Mouse (Mus musculus) cortical plate, adult 2 months (tissue): ENCODE measurements at regions not wholly inside any gene's neighbourhood (a gene's known extent, or its start where the extent isn't known, plus 50 kb on each side); places are given as distances from the start of the nearest gene placed in this dataset.

Source experiments
- H3K27ac ChIP-seq: fragments of 200-500 bp; 2 replicates; pipeline ENCODE4 v1.5.1; 2012; ENCODE audit warnings: low read length, control low read depth, inconsistent platforms; ENCODE audit not compliant: insufficient read depth
- H3K4me1 ChIP-seq: fragments of 200-500 bp; 2 replicates; pipeline ENCODE4 v1.6.1; 2011; ENCODE audit warnings: low read length; ENCODE audit not compliant: control insufficient read depth, insufficient read depth
- H3K4me3 ChIP-seq: fragments of 200-500 bp; 2 replicates; pipeline ENCODE4 v1.5.1; 2011; ENCODE audit warnings: mild to moderate bottlenecking, low read length, control low read depth; ENCODE audit not compliant: insufficient read depth
- CTCF ChIP-seq: fragments of 200-500 bp; IDR thresholded peaks from 2 replicates; pipeline ENCODE4 v1.5.1; 2011; ENCODE audit warnings: mild to moderate bottlenecking, control low read depth, low read length; ENCODE audit not compliant: insufficient read depth; ENCODE audit errors: extremely low read depth
- POLR2A ChIP-seq: fragments of 200-500 bp; IDR thresholded peaks from 2 replicates; pipeline ENCODE4 v1.6.1; 2011; ENCODE audit warnings: mild to moderate bottlenecking, low read length, control low read depth; ENCODE audit not compliant: insufficient read depth; ENCODE audit errors: extremely low read depth

DNA sequence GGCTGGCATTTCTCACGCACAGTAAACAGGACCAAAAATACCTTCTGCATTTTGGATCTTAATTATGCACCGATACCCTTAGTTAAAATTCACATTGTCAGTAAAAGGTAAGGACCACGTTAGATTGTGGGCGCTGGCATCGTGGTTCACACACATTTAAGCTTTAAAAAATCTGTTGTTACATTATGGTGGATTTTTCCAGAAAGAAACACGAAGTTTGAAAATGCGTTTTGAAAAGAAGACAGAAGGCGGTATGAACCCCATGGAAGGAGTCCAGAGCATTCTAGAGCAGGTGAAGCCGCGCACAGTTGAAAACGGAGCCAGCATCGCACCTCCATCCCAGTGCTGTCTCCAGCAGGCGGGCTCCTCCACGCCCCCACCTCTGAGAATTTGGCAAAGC, 94.6 kb upstream of the Zfp64 start:
- H3K4me1 ChIP-seq: no peaks in the 10 kb centered on the region
- H3K27ac ChIP-seq: no peak overlapping the region
- no peak overlapping the region for H3K4me3 ChIP-seq
- TF ChIP-seq POLR2A: no peak
- TF ChIP-seq CTCF: no peak

DNA sequence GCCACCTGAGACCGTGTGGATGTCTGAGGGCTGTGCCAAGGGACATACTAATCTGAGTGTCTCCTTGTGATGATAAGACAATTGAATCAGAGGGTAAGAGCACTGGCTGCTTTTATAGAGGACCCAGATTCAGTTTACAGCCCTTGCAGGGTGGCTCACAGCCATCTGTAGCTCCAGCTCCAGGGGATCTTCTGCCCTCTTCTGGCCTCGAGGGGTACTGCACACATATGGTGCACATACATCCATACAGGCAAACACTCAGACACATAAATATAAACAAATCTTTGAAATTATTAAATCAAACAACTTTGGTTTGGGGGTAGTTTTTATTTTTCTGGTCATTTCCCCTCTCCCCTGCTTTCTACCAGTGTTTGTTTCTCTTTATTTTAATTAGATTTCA, 86.4 kb upstream of the Zfp64 start:
- H3K4me3 ChIP-seq: no peak overlapping the region
- no peak overlapping the region for H3K27ac ChIP-seq
- TF ChIP-seq CTCF (no peak), POLR2A (no peak)

DNA sequence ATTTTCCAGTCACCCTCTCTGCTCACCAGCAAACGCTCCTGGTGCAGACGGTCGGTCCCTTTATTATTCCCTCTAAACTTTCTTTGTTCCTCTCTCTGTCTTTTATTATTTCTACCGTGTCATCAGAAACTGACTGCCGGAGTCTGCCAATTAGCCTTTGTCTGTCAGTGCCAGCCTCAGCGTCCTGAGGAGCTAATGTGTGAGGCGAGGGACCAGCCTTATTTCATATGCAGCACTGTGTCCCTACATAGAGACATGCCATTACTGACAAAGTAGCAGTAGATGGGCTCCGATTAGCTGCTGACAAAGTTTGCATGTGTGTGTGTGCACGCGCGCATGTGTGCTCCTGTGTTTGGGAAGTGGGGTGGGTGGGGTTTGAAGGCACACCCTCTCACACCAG, 82.6 kb upstream of the Zfp64 start:
- TF ChIP-seq POLR2A: no peak
- TF ChIP-seq CTCF: no peak
- no peak overlapping the region for H3K27ac ChIP-seq

More for the DNA sequence above, 86.4 kb upstream of the Zfp64 start:
- no peaks in the 10 kb centered on the region for H3K4me1 ChIP-seq

DNA sequence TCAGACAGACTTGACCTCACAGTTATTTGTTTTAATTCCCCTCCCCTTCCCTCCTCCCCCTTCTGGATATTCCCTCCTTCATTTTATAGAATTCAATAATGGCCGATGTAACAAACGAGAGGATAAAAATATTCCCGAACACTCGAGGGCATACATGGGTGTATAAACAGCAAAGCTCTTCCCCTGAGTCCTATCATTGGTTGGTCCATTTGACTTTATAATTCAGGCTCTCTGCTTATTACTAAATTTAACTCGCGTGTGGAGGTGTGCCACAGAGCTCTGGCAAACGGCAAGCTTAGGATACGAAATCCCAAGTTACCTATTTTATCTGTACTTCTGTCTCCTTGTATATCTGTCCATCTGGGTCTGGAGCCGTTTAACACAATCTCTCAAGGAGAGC, 82.1 kb upstream of the Zfp64 start:
- Histone ChIP-seq H3K4me3 (no peak overlapping the region), H3K4me1 (no peaks in the 10 kb centered on the region), H3K27ac (no peak overlapping the region)
- no peak for TF ChIP-seq CTCF
- no peak for TF ChIP-seq POLR2A

More for the DNA sequence above, 82.6 kb upstream of the Zfp64 start:
- Histone ChIP-seq H3K4me3 (no peak overlapping the region), H3K4me1 (no peaks in the 10 kb centered on the region)

DNA sequence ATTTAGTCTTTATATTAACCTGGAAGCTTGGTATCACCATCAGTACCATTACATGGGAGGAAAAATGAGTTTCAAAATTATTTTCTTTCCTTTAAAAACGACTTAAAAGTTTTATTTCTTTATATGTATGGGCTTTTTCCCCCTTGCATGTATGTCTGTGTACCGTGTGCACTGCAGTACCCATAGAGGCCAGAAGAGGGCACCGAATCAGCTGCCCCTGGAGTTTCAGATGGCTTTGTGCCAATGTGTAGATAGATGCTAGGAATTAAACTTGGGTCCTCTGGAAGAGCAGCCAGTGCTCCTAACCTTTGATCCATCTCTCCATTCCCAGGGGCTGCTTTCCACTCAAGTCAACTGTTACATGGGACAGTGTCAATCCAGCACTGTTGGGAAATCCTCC, 79.9 kb upstream of the Zfp64 start:
- Histone ChIP-seq H3K4me1 (no peaks in the 10 kb centered on the region), H3K27ac (no peak overlapping the region), H3K4me3 (no peak overlapping the region)
- TF ChIP-seq POLR2A: no peak
- peak; percentile 37 for TF ChIP-seq CTCF

DNA sequence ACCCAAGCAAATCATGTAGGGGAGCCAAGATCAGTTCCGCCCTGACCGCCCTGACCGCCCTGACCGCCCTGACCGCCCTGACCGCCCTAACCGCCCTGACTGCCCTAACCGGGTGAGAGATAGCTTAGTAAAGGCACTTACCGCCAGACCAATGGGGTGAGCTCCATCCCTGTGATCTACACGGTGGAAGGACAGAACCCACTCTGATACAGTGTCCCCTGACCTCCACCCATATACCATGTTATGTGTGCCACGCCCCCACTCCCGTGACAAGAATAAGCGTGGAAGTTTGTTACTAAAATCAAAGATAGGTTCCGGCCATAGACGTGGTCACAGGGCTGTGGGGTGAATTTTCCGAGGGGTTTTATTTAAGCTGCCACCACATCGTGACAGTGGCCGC, 78.6 kb upstream of the Zfp64 start:
- TF ChIP-seq POLR2A: no peak
- TF ChIP-seq CTCF: no peak
- Histone ChIP-seq H3K27ac (no peak overlapping the region), H3K4me1 (no peaks in the 10 kb centered on the region), H3K4me3 (no peak overlapping the region)

DNA sequence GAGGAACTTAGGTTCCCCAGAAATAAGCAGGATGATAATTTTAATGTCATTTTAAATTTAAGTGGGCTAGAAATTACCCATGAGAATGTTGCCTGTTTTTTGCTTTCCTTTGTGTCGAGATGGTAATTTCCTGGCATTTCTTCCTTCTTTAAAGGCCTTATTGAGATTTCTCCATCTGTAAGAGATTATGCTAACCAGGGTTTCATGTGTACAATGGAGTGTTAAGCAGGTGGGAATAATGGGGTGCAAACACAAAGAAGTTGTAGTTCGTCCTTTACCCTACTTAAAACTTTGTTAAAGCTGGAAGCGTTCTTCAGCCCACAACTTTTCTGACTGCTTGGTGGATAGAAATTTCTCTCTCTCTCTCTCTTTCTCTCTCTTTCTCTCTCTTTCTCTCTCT, 77.8 kb upstream of the Zfp64 start:
- H3K4me3 ChIP-seq: no peak overlapping the region
- H3K27ac ChIP-seq: no peak overlapping the region
- no peaks in the 10 kb centered on the region for H3K4me1 ChIP-seq
- TF ChIP-seq POLR2A (no peak), CTCF (no peak)

DNA sequence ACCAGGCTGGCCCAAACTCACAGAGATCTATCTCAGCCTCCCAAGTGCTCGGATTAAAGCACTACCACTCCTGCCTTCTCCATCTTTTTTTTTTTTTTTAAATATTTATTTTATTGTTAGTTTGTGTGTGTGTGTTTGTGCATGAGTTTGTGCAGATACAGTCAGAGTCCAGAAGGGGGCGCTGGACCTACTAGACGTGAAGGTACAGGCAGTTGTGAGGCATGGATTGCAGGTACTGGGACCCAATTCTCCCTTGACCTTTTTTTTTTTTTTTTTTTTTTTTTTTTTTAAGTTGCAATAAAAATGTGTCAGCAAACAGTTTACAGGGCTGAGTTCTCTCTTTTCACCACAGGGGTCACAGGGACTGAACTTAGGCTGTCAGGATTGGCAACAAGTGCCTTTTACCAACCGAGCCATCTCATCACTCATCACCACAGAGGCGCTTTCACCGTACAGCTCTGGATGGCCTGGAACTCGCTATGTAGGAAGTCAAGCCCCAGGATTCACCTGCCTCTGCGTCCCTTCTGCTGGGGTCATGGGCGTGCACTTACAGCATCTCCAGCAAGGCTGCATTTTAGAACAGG, 73.2 kb upstream of the Zfp64 start:
- Histone ChIP-seq H3K27ac (no peak overlapping the region), H3K4me3 (no peak overlapping the region), H3K4me1 (no peaks in the 10 kb centered on the region)
- TF ChIP-seq CTCF (no peak), POLR2A (no peak)

DNA sequence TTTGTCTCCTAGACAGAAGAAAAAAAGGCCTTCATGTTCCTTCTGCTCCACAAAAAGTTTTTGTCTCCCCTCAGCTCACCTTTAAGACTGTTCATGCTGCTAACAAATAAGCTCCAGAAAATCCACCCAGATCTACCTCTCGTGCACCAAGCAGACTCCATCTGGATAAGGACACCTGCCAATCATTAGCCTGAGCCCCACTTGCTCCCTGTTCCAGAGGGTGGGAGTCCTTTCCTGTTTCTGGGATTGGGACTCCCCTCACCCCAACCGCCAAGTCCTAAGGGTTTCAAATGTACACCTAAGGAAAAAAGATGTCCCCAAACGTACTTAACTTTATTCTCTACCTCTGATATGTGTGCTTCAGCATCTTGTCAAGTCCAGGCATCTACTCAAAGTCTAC, 63.6 kb upstream of the Zfp64 start:
- H3K27ac ChIP-seq: no peak overlapping the region
- H3K4me3 ChIP-seq: no peak overlapping the region
- no peak for TF ChIP-seq POLR2A
- TF ChIP-seq CTCF: no peak
- H3K4me1 ChIP-seq: no peaks in the 10 kb centered on the region

DNA sequence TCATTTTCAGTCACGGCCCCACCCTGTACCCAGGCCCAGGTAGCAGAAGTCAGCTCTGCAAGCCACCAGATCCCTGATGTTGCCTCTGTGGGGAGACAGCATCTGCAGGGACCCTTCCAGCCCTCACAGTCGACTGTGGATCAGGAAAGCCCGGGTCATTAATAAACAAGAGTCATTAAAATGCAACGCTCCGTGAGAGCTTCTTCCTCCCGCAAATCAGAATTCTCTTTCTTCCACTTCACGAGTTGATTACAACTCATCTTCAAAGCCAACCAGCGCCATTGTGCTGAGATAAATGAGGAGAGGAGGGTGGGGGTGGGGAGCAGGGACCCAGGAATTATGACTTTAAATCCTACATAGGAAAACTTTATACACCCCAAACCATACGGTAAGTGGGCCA, 54.9 kb upstream of the Zfp64 start:
- TF ChIP-seq CTCF (no peak), POLR2A (no peak)
- Histone ChIP-seq H3K4me3 (no peak overlapping the region), H3K27ac (no peak overlapping the region), H3K4me1 (no peaks in the 10 kb centered on the region)
